ENCODE assay signal across 10 mouse cellular contexts in the genomic region with DNA sequence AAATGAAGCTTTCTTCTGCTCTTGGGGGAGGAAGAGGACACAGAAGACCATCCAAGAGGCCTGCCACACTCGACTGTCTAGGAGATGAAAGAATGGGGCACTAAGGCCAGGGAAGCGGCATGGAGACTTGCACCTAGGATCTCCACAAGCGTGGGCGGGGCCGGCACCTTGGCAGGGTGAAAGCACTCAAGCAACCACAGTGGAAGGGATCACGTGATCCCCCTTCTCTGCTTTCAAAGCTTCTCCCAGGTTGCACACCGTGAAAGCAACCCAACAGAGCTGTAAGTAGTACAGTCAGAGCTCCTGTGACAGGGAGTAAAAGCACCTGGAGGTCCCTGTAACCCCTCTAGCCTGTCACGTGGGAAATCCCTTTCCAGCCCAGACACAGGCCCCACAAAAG.
DNase-seq lines count a peak whose midpoint lies in the region; ATAC-seq lines count a peak whose summit lies in the region.
"Had no signal": no experiment of that assay in that cellular context is flagged by ENCODE, and none has a peak within 500 bp of the region (broad histone marks: within the 10 kb centered on the region; RNA-seq: fewer than 3 reads in every experiment).

No protein-coding gene starts in this region.

- no peaks in the 10 kb centered on the region for H3K36me3 ChIP-seq in neural tube, embryonic 15.5 days
- H3K36me3 ChIP-seq: midbrain, embryonic 12.5 days had no signal

- H3K9ac ChIP-seq in neural tube, embryonic 15.5 days (replicated peaks): no peak overlapping the region
- H3K9ac ChIP-seq: midbrain, embryonic 12.5 days had no signal

- H3K27me3 ChIP-seq in neural tube, embryonic 15.5 days (replicated peaks): no peaks in the 10 kb centered on the region
- H3K27me3 ChIP-seq: Patski had no signal

- 67% methylated on average over 8 of the region's 8 CpGs for WGBS in neural tube, embryonic 15.5 days

- H3K4me1 ChIP-seq in neural tube, embryonic 15.5 days: peaks cover 43% of the 10 kb centered on the region

- no peak overlapping the region for H3K4me2 ChIP-seq in neural tube, embryonic 15.5 days
- H3K4me2 ChIP-seq: midbrain, embryonic 12.5 days had no signal

- DNase-seq in T-cell, adult 2 months (ENCODE audit: low spot score): peak; percentile 76
- peak; percentile 54 for DNase-seq in kidney, postnatal 10 days
- DNase-seq in naive thymus-derived CD4-positive, alpha-beta T cell, adult 2 months (ENCODE audit: low read depth): peak; percentile 87
- DNase-seq in frontal cortex, postnatal 10 days (ENCODE audit: low spot score in 2 of 2): no peak
- no peak for DNase-seq in ovary, postnatal 14 days (ENCODE audit: low spot score)
- DNase-seq: left cerebral cortex, postnatal 4 days had no signal

- ATAC-seq in CD4-positive, CD25-positive, alpha-beta regulatory T cell, adult 4 months: peak; percentile 57
- no peak for ATAC-seq in neural tube, embryonic 15.5 days (ENCODE audit: low FRiP score)
- ATAC-seq: Patski had no signal

- H3K4me3 ChIP-seq in neural tube, embryonic 15.5 days (replicated peaks): no peak overlapping the region
- H3K4me3 ChIP-seq: midbrain, embryonic 12.5 days had no signal

- H3K27ac ChIP-seq in neural tube, embryonic 15.5 days (replicated peaks): no peak overlapping the region
- H3K27ac ChIP-seq: midbrain, embryonic 12.5 days had no signal

- H3K9me3 ChIP-seq in neural tube, embryonic 15.5 days (replicated peaks): no peaks in the 10 kb centered on the region
- H3K9me3 ChIP-seq: midbrain, embryonic 12.5 days had no signal

Comparison
In these comparisons a context has a peak if more than half of its experiments do, and no peak if none do; other contexts are left out.
1. DNase-seq: peak in T-cell, adult 2 months (single experiment), kidney, postnatal 10 days (single experiment) and naive thymus-derived CD4-positive, alpha-beta T cell, adult 2 months (single experiment); none in frontal cortex, postnatal 10 days (0 of 2) and ovary, postnatal 14 days (single experiment).